In genomic region chr2:132276249-132276648, GRCm38 (mm10) we compare ENCODE assay signal across 22 mouse cellular contexts. TPM values are rescaled to one million over a fixed set of nuclear protein-coding genes. Genes with fewer than 3 reads are reported as not detected.
DNase-seq lines count a peak whose midpoint lies in the region; ATAC-seq and TF ChIP-seq lines count a peak whose summit lies in the region.
"Had no signal": no experiment of that assay in that cellular context is flagged by ENCODE, and none has a peak within 500 bp of the region (broad histone marks: within the 10 kb centered on the region; RNA-seq: fewer than 3 reads in every experiment).

No protein-coding gene starts in this region.

- no peak overlapping the region for H3K9ac ChIP-seq in liver, adult 2 months (ENCODE audit: low read depth, low read length)
- H3K9ac ChIP-seq in liver, embryonic 11.5 days (ENCODE audit: low read depth, low read length) = no peak overlapping the region
- no peak overlapping the region for H3K9ac ChIP-seq in midbrain, embryonic 11.5 days (ENCODE audit: low read length)
- H3K9ac ChIP-seq in midbrain, embryonic 15.5 days = no peak overlapping the region
- no peak overlapping the region for H3K9ac ChIP-seq in stomach, embryonic 14.5 days (replicated peaks; ENCODE audit: low read depth, low read length)
- no peak overlapping the region for H3K9ac ChIP-seq in stomach, postnatal 0 days (ENCODE audit: low read length)

- intact Hi-C loops in heart, postnatal 10 days (cut with DNase I) = no loop called here

- H3K4me1 ChIP-seq in liver, adult 2 months (ENCODE audit: control insufficient read depth, insufficient read depth, low read length) = peaks cover 29% of the 10 kb centered on the region
- H3K4me1 ChIP-seq in liver, embryonic 11.5 days (replicated peaks; ENCODE audit: control insufficient read depth, insufficient read depth, low read length) = peaks cover 5% of the 10 kb centered on the region; the same call in 1 of the 2 replicates
- peaks cover 6% of the 10 kb centered on the region; the same call in 1 of the 2 replicates for H3K4me1 ChIP-seq in midbrain, embryonic 11.5 days (ENCODE audit: control insufficient read depth, insufficient read depth, low read length)
- no peaks in the 10 kb centered on the region for H3K4me1 ChIP-seq in midbrain, embryonic 15.5 days
- H3K4me1 ChIP-seq in stomach, embryonic 14.5 days (ENCODE audit: control insufficient read depth, insufficient read depth, low read length) = 0 out of 2 replicates have a peak, but pooled peaks cover 6% of the 10 kb centered on the region
- H3K4me1 ChIP-seq in stomach, postnatal 0 days (replicated peaks; ENCODE audit: control insufficient read depth, insufficient read depth) = no peaks in the 10 kb centered on the region; the same call in 1 of the 2 replicates

- TF ChIP-seq POLR2A in liver, adult 2 months (IDR thresholded peaks at IDR 0.05; ENCODE audit: extremely low read depth, insufficient read depth, low read length) = no peak

- H3K4me3 ChIP-seq in liver, adult 2 months (ENCODE audit: insufficient read depth, low read depth, low read length) = no peak overlapping the region
- no peak overlapping the region for H3K4me3 ChIP-seq in liver, embryonic 11.5 days (ENCODE audit: low read depth, low read length)
- no peak overlapping the region for H3K4me3 ChIP-seq in midbrain, embryonic 11.5 days (ENCODE audit: low read depth, low read length)
- no peak overlapping the region for H3K4me3 ChIP-seq in midbrain, embryonic 15.5 days
- H3K4me3 ChIP-seq in stomach, embryonic 14.5 days (ENCODE audit: low read depth, low read length) = no peak overlapping the region
- H3K4me3 ChIP-seq in stomach, postnatal 0 days (ENCODE audit: low read depth, low read length) = no peak overlapping the region

- DNase-seq in heart, adult 11 months = peak; percentile 61
- no peak for DNase-seq in heart, postnatal 10 days
- peak; percentile 54 for DNase-seq in liver, adult 2 months (ENCODE audit: extremely low read depth, low read depth, low spot score)
- no peak for DNase-seq in liver, embryonic 11.5 days (ENCODE audit: low spot score)
- peak; percentile 35 for DNase-seq in midbrain, embryonic 11.5 days (ENCODE audit: low spot score, missing footprints)
- no peak for DNase-seq in stomach, postnatal 0 days (ENCODE audit: low spot score)
- DNase-seq: adrenal gland, adult 2 months; adrenal gland, adult 8-10 months; adrenal gland, postnatal 10 days; adrenal gland, postnatal 14 days; adrenal gland, postnatal 25 days; adrenal gland, postnatal 36 days; B cell, adult 2 months; cerebellum, adult 11 months; cerebellum, adult 11-12 months had no signal

- H3K9me3 ChIP-seq in liver, embryonic 11.5 days (ENCODE audit: control insufficient read depth, low read length) = no peaks in the 10 kb centered on the region
- no peaks in the 10 kb centered on the region for H3K9me3 ChIP-seq in midbrain, embryonic 11.5 days (ENCODE audit: control insufficient read depth, low read length)
- no peaks in the 10 kb centered on the region for H3K9me3 ChIP-seq in midbrain, embryonic 15.5 days
- no peaks in the 10 kb centered on the region for H3K9me3 ChIP-seq in stomach, embryonic 14.5 days (ENCODE audit: control insufficient read depth, low read depth, low read length)
- H3K9me3 ChIP-seq in stomach, postnatal 0 days (ENCODE audit: control insufficient read depth, low read length) = no peaks in the 10 kb centered on the region
- H3K9me3 ChIP-seq: G1E had no signal

- ATAC-seq in liver, embryonic 11.5 days (replicated peaks; ENCODE audit: low FRiP score) = no peak
- ATAC-seq in midbrain, embryonic 11.5 days (ENCODE audit: low FRiP score) = no peak
- no peak for ATAC-seq in midbrain, embryonic 15.5 days (replicated peaks)
- 0 out of 2 replicates have a peak, but pooled peaks have one; percentile 8 for ATAC-seq in stomach, embryonic 14.5 days (ENCODE audit: insufficient number of reproducible peaks, insufficient read depth, low FRiP score, low read depth)
- no peak for ATAC-seq in stomach, postnatal 0 days (ENCODE audit: low FRiP score, low TSS enrichment)
- ATAC-seq: activated CD4-positive, CD25-positive, alpha-beta regulatory T cell, adult 4 months; CD4-positive, CD25-positive, alpha-beta regulatory T cell, adult 4 months; Patski had no signal

- WGBS in liver, adult 2 months = 39% methylated on average over 4 of the region's 4 CpGs
- WGBS in liver, embryonic 11.5 days = 77% methylated on average over 4 of the region's 4 CpGs
- WGBS in midbrain, embryonic 11.5 days = 88% methylated on average over 4 of the region's 4 CpGs
- WGBS in midbrain, embryonic 15.5 days = 88% methylated on average over 4 of the region's 4 CpGs
- 42% methylated on average over 4 of the region's 4 CpGs for WGBS in stomach, embryonic 14.5 days
- 45% methylated on average over 4 of the region's 4 CpGs for WGBS in stomach, postnatal 0 days

- no peaks in the 10 kb centered on the region for H3K36me3 ChIP-seq in liver, adult 2 months (ENCODE audit: control insufficient read depth, insufficient read depth, low read length)
- no peaks in the 10 kb centered on the region for H3K36me3 ChIP-seq in liver, embryonic 11.5 days (ENCODE audit: control insufficient read depth, insufficient read depth, low read length)
- H3K36me3 ChIP-seq in midbrain, embryonic 11.5 days (ENCODE audit: control insufficient read depth, insufficient read depth, low read length) = no peaks in the 10 kb centered on the region
- H3K36me3 ChIP-seq in midbrain, embryonic 15.5 days (replicated peaks) = no peaks in the 10 kb centered on the region
- H3K36me3 ChIP-seq in stomach, embryonic 14.5 days (ENCODE audit: control insufficient read depth, insufficient read depth, low read length) = no peaks in the 10 kb centered on the region
- H3K36me3 ChIP-seq in stomach, postnatal 0 days (ENCODE audit: control insufficient read depth, insufficient read depth, low read length) = no peaks in the 10 kb centered on the region

- TF ChIP-seq CTCF in liver, adult 2 months (IDR thresholded peaks at IDR 0.05; ENCODE audit: low read depth, low read length) = no peak
- TF ChIP-seq CTCF in stomach, postnatal 0 days (IDR thresholded peaks at IDR 0.05; ENCODE audit: low read depth) = no peak

- no peak overlapping the region for H3K4me2 ChIP-seq in liver, embryonic 11.5 days
- H3K4me2 ChIP-seq in midbrain, embryonic 11.5 days = no peak overlapping the region
- H3K4me2 ChIP-seq in midbrain, embryonic 15.5 days = no peak overlapping the region
- no peak overlapping the region for H3K4me2 ChIP-seq in stomach, embryonic 14.5 days (replicated peaks; ENCODE audit: low read depth, low read length)
- no peak overlapping the region for H3K4me2 ChIP-seq in stomach, postnatal 0 days (replicated peaks; ENCODE audit: low read depth)

- peak overlapping the region; percentile 36; the same call in 1 of the 2 replicates for H3K27ac ChIP-seq in liver, adult 2 months (replicated peaks; ENCODE audit: insufficient read depth, low read depth, low read length)
- no peak overlapping the region for H3K27ac ChIP-seq in liver, embryonic 11.5 days (ENCODE audit: low read depth, low read length)
- no peak overlapping the region for H3K27ac ChIP-seq in midbrain, embryonic 11.5 days (ENCODE audit: low read depth, low read length)
- no peak overlapping the region for H3K27ac ChIP-seq in midbrain, embryonic 15.5 days
- no peak overlapping the region for H3K27ac ChIP-seq in stomach, embryonic 14.5 days (ENCODE audit: low read length)
- no peak overlapping the region for H3K27ac ChIP-seq in stomach, postnatal 0 days (replicated peaks)

- H3K27me3 ChIP-seq in liver, adult 2 months (ENCODE audit: control insufficient read depth, insufficient read depth, low read length) = no peaks in the 10 kb centered on the region
- H3K27me3 ChIP-seq in liver, embryonic 11.5 days (replicated peaks; ENCODE audit: control insufficient read depth, insufficient read depth, low read length) = no peaks in the 10 kb centered on the region
- no peaks in the 10 kb centered on the region for H3K27me3 ChIP-seq in midbrain, embryonic 11.5 days (ENCODE audit: control insufficient read depth, insufficient read depth, low read length)
- no peaks in the 10 kb centered on the region for H3K27me3 ChIP-seq in midbrain, embryonic 15.5 days (replicated peaks)
- no peaks in the 10 kb centered on the region for H3K27me3 ChIP-seq in stomach, embryonic 14.5 days (ENCODE audit: control insufficient read depth, insufficient read depth, low read length)
- no peaks in the 10 kb centered on the region for H3K27me3 ChIP-seq in stomach, postnatal 0 days (ENCODE audit: control insufficient read depth, insufficient read depth, low read length)
- H3K27me3 ChIP-seq: CH12.LX, Patski had no signal

- peaks cover 44% of the 10 kb centered on the region for H3K79me2 ChIP-seq in liver, adult 2 months (ENCODE audit: control insufficient read depth, insufficient read depth, low read length)

- no peak for TF ChIP-seq EP300 in stomach, postnatal 0 days (optimal IDR thresholded peaks at IDR 0.05)

RNA-seq across cellular contexts. Expression of gene Cds2, which starts 13.3 kb away (rescaled TPM):
- 10 to 100 TPM; 82.3 to 85.3 TPM for total RNA-seq in heart, postnatal 10 days (2021)
- total RNA-seq in liver, adult 2 months (2014; rRNA removed) = 48.1 and 63.4 TPM in 2 replicates
- polyA plus RNA-seq in liver, adult 2 months (2012; rRNA removed) = 41.6 and 43.8 TPM in 2 replicates
- 12.9 and 19.0 TPM in 2 replicates for polyA plus RNA-seq in liver, embryonic 11.5 days (2014; fragmentation: Nextera tagmentation; extraction: Ambion mirVana)
- polyA plus RNA-seq in midbrain, embryonic 11.5 days (2014; fragmentation: Nextera tagmentation; extraction: Ambion mirVana) = 25.6 and 30.7 TPM in 2 replicates
- 41.7 and 41.8 TPM in 2 replicates for polyA plus RNA-seq in midbrain, embryonic 15.5 days (2015; fragmentation: Nextera tagmentation; extraction: Ambion mirVana)
- 20.8 and 24.2 TPM in 2 replicates for polyA plus RNA-seq in stomach, embryonic 14.5 days (2014; fragmentation: Nextera tagmentation; extraction: Ambion mirVana)
- polyA plus RNA-seq in stomach, postnatal 0 days (2015; fragmentation: Nextera tagmentation; extraction: Ambion mirVana) = 12.6 and 13.1 TPM in 2 replicates

RNA-seq across cellular contexts. Expression of gene Pcna, which starts 23.1 kb away (rescaled TPM):
- 10 to 100 TPM; 78.2 to 87.8 TPM for total RNA-seq in heart, postnatal 10 days (2021)
- total RNA-seq in liver, adult 2 months (2014; rRNA removed) = 39.0 and 47.1 TPM in 2 replicates
- 20.6 and 22.5 TPM in 2 replicates for polyA plus RNA-seq in liver, adult 2 months (2012; rRNA removed)
- polyA plus RNA-seq in liver, embryonic 11.5 days (2014; fragmentation: Nextera tagmentation; extraction: Ambion mirVana) = 415 and 419 TPM in 2 replicates
- polyA plus RNA-seq in midbrain, embryonic 11.5 days (2014; fragmentation: Nextera tagmentation; extraction: Ambion mirVana) = 405 and 408 TPM in 2 replicates
- 92.3 and 96.8 TPM in 2 replicates for polyA plus RNA-seq in midbrain, embryonic 15.5 days (2015; fragmentation: Nextera tagmentation; extraction: Ambion mirVana)
- 278 and 280 TPM in 2 replicates for polyA plus RNA-seq in stomach, embryonic 14.5 days (2014; fragmentation: Nextera tagmentation; extraction: Ambion mirVana)
- polyA plus RNA-seq in stomach, postnatal 0 days (2015; fragmentation: Nextera tagmentation; extraction: Ambion mirVana) = 108 and 110 TPM in 2 replicates

RNA-seq across cellular contexts. Expression of gene Tmem230, which starts 28.6 kb away (rescaled TPM):
- total RNA-seq in heart, postnatal 10 days (2021) = 10 to 100 TPM; 22.1 to 25.7 TPM
- 14.8 and 23.0 TPM in 2 replicates for total RNA-seq in liver, adult 2 months (2014; rRNA removed)
- 35.2 and 76.3 TPM in 2 replicates for polyA plus RNA-seq in liver, adult 2 months (2012; rRNA removed)
- 37.9 and 38.2 TPM in 2 replicates for polyA plus RNA-seq in liver, embryonic 11.5 days (2014; fragmentation: Nextera tagmentation; extraction: Ambion mirVana)
- 54.2 and 57.1 TPM in 2 replicates for polyA plus RNA-seq in midbrain, embryonic 11.5 days (2014; fragmentation: Nextera tagmentation; extraction: Ambion mirVana)
- 42.9 and 48.0 TPM in 2 replicates for polyA plus RNA-seq in midbrain, embryonic 15.5 days (2015; fragmentation: Nextera tagmentation; extraction: Ambion mirVana)
- polyA plus RNA-seq in stomach, embryonic 14.5 days (2014; fragmentation: Nextera tagmentation; extraction: Ambion mirVana) = 40.8 and 44.7 TPM in 2 replicates
- 28.6 and 29.4 TPM in 2 replicates for polyA plus RNA-seq in stomach, postnatal 0 days (2015; fragmentation: Nextera tagmentation; extraction: Ambion mirVana)

Comparison
In these comparisons a context has a peak if more than half of its experiments do, and no peak if none do; other contexts are left out.
1. DNase-seq: peak in heart, adult 11 months (single experiment), liver, adult 2 months (single experiment) and midbrain, embryonic 11.5 days (single experiment); none in heart, postnatal 10 days (0 of 2), liver, embryonic 11.5 days (single experiment) and stomach, postnatal 0 days (single experiment).